Mouse (Mus musculus): ENCODE results near the gene Etnk2. TPM values are rescaled to one million over a fixed set of nuclear protein-coding genes. Genes with fewer than 3 reads are reported as not detected.

The Etnk2 gene
- polyA plus RNA-seq, 1 experiment, result 33.7 TPM

DNA sequence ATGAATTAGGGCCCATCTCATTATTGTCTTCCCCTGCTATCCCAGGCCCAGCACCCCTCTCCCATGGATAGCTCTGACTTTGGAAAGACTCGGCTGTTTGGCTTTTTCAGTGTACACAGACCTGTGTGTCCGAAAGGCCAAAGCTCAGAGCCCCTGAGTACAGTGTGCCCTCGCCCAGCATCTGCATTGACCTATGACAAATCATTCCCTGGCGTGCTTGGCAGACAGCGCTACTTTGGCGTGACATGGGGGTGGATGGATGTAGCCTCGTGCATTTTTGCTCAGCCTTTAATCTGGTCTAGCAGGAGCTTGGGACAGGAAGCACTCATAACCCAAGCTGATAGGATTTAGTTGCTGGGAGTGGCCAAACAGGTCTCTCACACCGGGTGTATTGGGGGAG, 8.7 kb downstream of the Etnk2 start:
- peaks cover 9% of the 10 kb centered on the region for H3K4me1 ChIP-seq (ENCODE audit: control insufficient read depth, insufficient read depth, low read length)
- H3K27ac ChIP-seq (ENCODE audit: control insufficient read depth, insufficient read depth, low read depth, low read length), result no peak overlapping the region
- no peak for TF ChIP-seq POLR2A (IDR thresholded peaks at IDR 0.05; ENCODE audit: control insufficient read depth, low read depth, low read length)
- TF ChIP-seq CTCF (IDR thresholded peaks at IDR 0.05; ENCODE audit: control insufficient read depth, insufficient read depth, insufficient replicate concordance, low read depth, low read length), result no peak
- H3K36me3 ChIP-seq (ENCODE audit: control insufficient read depth, insufficient read depth, low read length), result no peaks in the 10 kb centered on the region
- H3K27me3 ChIP-seq (ENCODE audit: control insufficient read depth, insufficient read depth, low read length), result no peaks in the 10 kb centered on the region
- H3K4me3 ChIP-seq (ENCODE audit: control insufficient read depth, low read depth, low read length), result no peak overlapping the region

DNA sequence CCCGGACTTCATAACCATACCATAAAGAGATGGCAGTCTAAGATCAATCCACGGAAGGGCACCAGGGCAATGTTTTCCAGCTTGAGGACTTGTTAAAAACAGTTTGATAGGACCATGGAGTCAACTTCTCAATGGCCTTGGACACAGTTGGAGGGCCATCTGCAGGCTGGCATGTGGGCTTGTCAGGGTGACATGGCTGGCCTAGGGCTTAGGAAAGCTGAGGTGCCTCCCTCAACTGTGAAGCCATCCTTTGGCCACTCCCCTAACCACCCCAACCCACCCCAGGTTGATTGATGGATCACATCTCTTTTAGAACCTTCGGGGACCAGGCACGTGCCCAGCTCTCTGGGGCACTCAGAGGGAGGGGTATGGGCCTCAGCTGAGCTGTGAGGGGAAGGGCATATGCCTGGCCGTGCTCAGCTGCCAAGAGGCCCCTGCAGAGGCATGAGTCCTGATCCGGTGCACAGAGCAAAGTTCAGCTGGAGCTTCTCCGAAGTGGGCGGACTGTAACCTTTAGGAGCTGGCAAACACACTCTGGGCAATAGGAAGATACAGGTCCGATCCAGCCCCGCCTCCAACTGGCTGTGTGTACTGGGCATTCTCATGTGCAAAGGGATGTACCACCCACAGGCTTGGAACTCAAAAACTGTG, 12.4 kb downstream of the Etnk2 start:
- Histone ChIP-seq H3K4me1 (ENCODE audit: control insufficient read depth, insufficient read depth, low read length) (peaks cover 14% of the 10 kb centered on the region; the same call in 1 of the 2 replicates), H3K27ac (ENCODE audit: control insufficient read depth, insufficient read depth, low read depth, low read length) (no peak overlapping the region; the same call in 1 of the 2 replicates), H3K4me3 (ENCODE audit: control insufficient read depth, low read depth, low read length) (no peak overlapping the region), H3K36me3 (ENCODE audit: control insufficient read depth, insufficient read depth, low read length) (no peaks in the 10 kb centered on the region), H3K27me3 (ENCODE audit: control insufficient read depth, insufficient read depth, low read length) (no peaks in the 10 kb centered on the region)
- TF ChIP-seq CTCF (IDR thresholded peaks at IDR 0.05; ENCODE audit: control insufficient read depth, insufficient read depth, insufficient replicate concordance, low read depth, low read length) (no peak), POLR2A (IDR thresholded peaks at IDR 0.05; ENCODE audit: control insufficient read depth, low read depth, low read length) (no peak; the same call in 1 of the 2 replicates)

DNA sequence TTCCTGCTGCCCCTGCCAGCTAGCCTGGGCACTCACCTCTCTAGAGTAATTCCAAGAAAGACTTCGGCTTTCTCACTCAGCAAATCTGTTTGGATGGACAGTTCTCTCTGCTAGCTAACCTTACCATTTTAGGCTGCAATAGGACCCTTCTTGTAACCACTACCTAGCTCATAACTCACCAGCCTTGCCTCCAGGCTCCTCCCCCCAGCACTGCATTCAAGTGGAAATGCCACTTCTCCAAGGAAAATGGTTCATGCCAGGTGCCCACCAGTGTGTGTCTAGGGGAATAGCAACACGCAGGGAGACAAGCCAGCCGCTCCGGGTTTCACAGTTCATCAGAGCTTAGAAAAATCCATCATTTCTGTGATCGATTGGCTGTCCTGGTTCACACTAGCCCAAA, 14.2 kb downstream of the Etnk2 start:
- H3K4me1 ChIP-seq (ENCODE audit: control insufficient read depth, insufficient read depth, low read length), result peaks cover 16% of the 10 kb centered on the region
- H3K27me3 ChIP-seq (ENCODE audit: control insufficient read depth, insufficient read depth, low read length), result no peaks in the 10 kb centered on the region
- H3K4me3 ChIP-seq (ENCODE audit: control insufficient read depth, low read depth, low read length), result no peak overlapping the region
- TF ChIP-seq CTCF (IDR thresholded peaks at IDR 0.05; ENCODE audit: control insufficient read depth, insufficient read depth, insufficient replicate concordance, low read depth, low read length), result no peak
- TF ChIP-seq POLR2A (IDR thresholded peaks at IDR 0.05; ENCODE audit: control insufficient read depth, low read depth, low read length), result no peak
- H3K27ac ChIP-seq (ENCODE audit: control insufficient read depth, insufficient read depth, low read depth, low read length), result no peak overlapping the region
- H3K36me3 ChIP-seq (ENCODE audit: control insufficient read depth, insufficient read depth, low read length), result no peaks in the 10 kb centered on the region

DNA sequence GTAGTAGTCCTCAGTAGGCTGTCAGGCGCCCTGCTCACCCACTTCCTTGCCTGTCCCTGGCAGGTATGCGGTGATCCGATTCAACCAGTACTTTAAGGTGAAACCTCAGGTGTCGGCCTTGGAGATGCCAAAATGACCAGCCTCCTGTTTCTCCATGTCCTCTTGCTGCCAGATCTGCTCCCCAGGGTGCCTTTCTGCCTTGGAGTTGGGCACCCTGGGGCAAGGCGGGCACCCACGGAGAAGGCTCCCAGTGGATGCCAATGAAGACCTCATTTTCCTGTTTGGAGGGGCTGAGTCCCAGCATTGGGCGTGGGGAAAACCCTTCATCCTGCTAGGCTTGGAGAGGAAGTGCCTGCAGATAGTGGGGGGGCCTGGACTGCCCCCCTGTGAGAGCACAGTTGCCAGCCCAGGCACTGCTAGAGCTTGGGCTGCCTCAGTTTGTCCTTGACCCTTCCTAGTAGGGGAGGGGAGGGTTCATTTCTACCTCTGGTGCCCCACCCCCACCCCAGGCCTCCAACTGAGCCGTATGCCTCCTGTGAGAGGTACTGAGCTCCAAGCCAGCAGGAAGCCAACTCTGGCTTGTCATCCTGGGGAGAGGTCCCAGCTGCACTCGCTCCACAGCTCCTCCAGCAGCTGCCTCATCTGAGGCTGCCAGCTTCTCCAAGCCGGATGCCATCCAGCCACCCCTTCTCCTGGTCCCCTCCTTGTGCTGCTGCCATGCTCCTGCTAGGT, 16.0 kb downstream of the Etnk2 start:
- Histone ChIP-seq H3K4me3 (ENCODE audit: control insufficient read depth, low read depth, low read length) (no peak overlapping the region), H3K27me3 (ENCODE audit: control insufficient read depth, insufficient read depth, low read length) (no peaks in the 10 kb centered on the region), H3K27ac (ENCODE audit: control insufficient read depth, insufficient read depth, low read depth, low read length) (peak overlapping the region; percentile 69), H3K4me1 (ENCODE audit: control insufficient read depth, insufficient read depth, low read length) (peaks cover 19% of the 10 kb centered on the region), H3K36me3 (ENCODE audit: control insufficient read depth, insufficient read depth, low read length) (no peaks in the 10 kb centered on the region)
- TF ChIP-seq POLR2A (IDR thresholded peaks at IDR 0.05; ENCODE audit: control insufficient read depth, low read depth, low read length) (no peak), CTCF (IDR thresholded peaks at IDR 0.05; ENCODE audit: control insufficient read depth, insufficient read depth, insufficient replicate concordance, low read depth, low read length) (no peak)

DNA sequence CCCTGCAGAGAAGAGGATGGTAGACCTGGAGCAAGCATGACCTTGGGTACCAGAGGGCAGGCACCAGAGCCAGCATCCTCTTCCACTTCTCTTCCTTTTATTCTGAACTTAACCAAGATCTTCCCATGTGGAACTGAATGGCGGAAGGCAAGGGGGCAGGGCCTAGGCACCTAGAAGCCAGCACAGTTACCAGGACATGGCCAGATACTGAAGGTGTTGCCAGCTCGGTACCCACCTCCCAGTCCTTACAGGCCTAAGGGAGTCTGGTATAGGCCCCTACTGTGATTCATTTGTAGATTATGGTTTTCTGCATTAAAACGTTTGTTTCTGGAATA, 16.6 kb downstream of the Etnk2 start:
- Histone ChIP-seq H3K4me1 (ENCODE audit: control insufficient read depth, insufficient read depth, low read length) (peaks cover 19% of the 10 kb centered on the region), H3K4me3 (ENCODE audit: control insufficient read depth, low read depth, low read length) (no peak overlapping the region), H3K27me3 (ENCODE audit: control insufficient read depth, insufficient read depth, low read length) (no peaks in the 10 kb centered on the region), H3K36me3 (ENCODE audit: control insufficient read depth, insufficient read depth, low read length) (no peaks in the 10 kb centered on the region), H3K27ac (ENCODE audit: control insufficient read depth, insufficient read depth, low read depth, low read length) (peak overlapping the region; percentile 69)
- no peak for TF ChIP-seq POLR2A (IDR thresholded peaks at IDR 0.05; ENCODE audit: control insufficient read depth, low read depth, low read length)
- TF ChIP-seq CTCF (IDR thresholded peaks at IDR 0.05; ENCODE audit: control insufficient read depth, insufficient read depth, insufficient replicate concordance, low read depth, low read length), result no peak

DNA sequence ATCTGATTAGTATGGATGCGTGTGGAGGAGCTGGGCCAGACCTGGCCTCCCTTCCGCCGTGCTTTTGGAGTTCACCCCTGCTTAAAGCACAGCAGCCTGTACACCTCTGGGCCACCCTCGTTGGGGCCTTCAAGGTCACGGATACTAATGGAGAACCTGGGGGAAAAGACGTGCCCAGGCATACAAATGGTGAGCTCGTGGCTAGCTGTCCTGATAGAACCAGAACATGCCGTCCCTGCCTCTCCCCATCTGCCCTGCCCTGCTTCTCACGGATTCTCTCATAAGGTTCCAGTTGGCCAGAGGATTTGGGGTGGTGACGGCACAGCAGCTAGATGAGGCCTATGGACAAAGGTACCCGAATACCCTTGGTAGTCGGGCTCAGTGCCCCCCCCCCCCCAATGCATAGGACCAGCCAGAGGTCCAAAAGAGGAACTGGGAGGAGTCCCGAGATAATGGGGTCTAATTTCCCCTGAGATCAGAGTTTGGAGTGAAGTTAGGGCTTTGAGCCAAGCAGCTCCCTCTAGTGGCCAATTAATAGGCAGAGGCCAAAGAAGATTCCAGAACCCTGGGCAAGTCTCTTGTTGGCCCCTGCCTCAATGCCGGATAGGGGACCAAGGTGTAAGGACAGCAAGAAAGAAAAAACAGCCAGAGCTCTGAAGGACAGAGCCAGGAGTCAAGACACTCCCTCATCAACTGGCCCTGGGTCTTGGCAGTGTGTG, 17.1 kb downstream of the Etnk2 start:
- peak overlapping the region; percentile 69 for H3K27ac ChIP-seq (ENCODE audit: control insufficient read depth, insufficient read depth, low read depth, low read length)
- H3K36me3 ChIP-seq (ENCODE audit: control insufficient read depth, insufficient read depth, low read length), result no peaks in the 10 kb centered on the region
- TF ChIP-seq CTCF (IDR thresholded peaks at IDR 0.05; ENCODE audit: control insufficient read depth, insufficient read depth, insufficient replicate concordance, low read depth, low read length) (peak; percentile 44; the same call in 1 of the 2 replicates), POLR2A (IDR thresholded peaks at IDR 0.05; ENCODE audit: control insufficient read depth, low read depth, low read length) (no peak)
- H3K27me3 ChIP-seq (ENCODE audit: control insufficient read depth, insufficient read depth, low read length), result no peaks in the 10 kb centered on the region
- H3K4me1 ChIP-seq (ENCODE audit: control insufficient read depth, insufficient read depth, low read length), result peaks cover 19% of the 10 kb centered on the region
- no peak overlapping the region for H3K4me3 ChIP-seq (ENCODE audit: control insufficient read depth, low read depth, low read length)

DNA sequence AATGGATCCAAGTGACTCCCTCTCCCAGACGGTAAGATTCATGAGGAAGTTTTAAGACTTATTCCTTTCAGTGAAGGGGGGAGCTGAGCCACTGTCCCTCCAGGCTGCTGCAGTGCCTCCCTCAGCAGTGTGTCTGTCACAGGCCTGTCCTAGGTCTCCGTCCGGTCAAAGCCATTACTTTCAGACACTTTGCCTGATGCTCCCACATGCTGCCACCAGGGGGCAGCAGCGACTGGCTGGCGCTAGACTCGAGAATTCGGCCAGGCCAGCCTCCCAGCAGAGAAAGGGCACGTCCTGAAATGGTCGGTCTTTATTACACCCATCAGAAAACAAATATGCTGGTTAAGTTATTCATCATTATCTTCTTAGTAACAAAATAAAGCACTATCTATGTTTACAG, 18.6 kb downstream of the Etnk2 start:
- Histone ChIP-seq H3K4me3 (ENCODE audit: control insufficient read depth, low read depth, low read length) (no peak overlapping the region), H3K27me3 (ENCODE audit: control insufficient read depth, insufficient read depth, low read length) (no peaks in the 10 kb centered on the region), H3K27ac (ENCODE audit: control insufficient read depth, insufficient read depth, low read depth, low read length) (no peak overlapping the region), H3K4me1 (ENCODE audit: control insufficient read depth, insufficient read depth, low read length) (peaks cover 18% of the 10 kb centered on the region), H3K36me3 (ENCODE audit: control insufficient read depth, insufficient read depth, low read length) (no peaks in the 10 kb centered on the region)
- TF ChIP-seq POLR2A (IDR thresholded peaks at IDR 0.05; ENCODE audit: control insufficient read depth, low read depth, low read length) (no peak), CTCF (IDR thresholded peaks at IDR 0.05; ENCODE audit: control insufficient read depth, insufficient read depth, insufficient replicate concordance, low read depth, low read length) (peak; percentile 97)
